Mouse (Mus musculus): ENCODE data around the gene I0C0044D17Rik.
"Not testable (repeated sequence)": the region's sequence is repeated elsewhere in the genome, so short reads cannot be mapped to it uniquely, and the experiment has no call there.

Gene I0C0044D17Rik

GRCm38 (mm10) chr4:98823740-98824139 is at the start of gene I0C0044D17Rik:
Gene I0C0044D17Rik (minus strand): TSS chr4:98823840.
- not testable (repeated sequence) for DNase-seq (ENCODE audit: low read depth, low spot score)

GRCm38 (mm10) chr4:98865386-98866237 is 42.0 kb upstream of the I0C0044D17Rik start:
- DNase-seq (ENCODE audit: low read depth, low spot score), result no peak

- DNase-seq (ENCODE audit: low read depth, low spot score), result no peak
These were observed 40.9 kb upstream of the I0C0044D17Rik start for GRCm38 (mm10) chr4:98864546-98864945.

- DNase-seq (ENCODE audit: low read depth, low spot score), result no peak
These were observed 40.5 kb upstream of the I0C0044D17Rik start for GRCm38 (mm10) chr4:98864094-98864493.

- no peak for DNase-seq (ENCODE audit: low read depth, low spot score)
These were observed 39.8 kb upstream of the I0C0044D17Rik start for GRCm38 (mm10) chr4:98863451-98863850.

GRCm38 (mm10) chr4:98858151-98858855 is 34.7 kb upstream of the I0C0044D17Rik start:
- DNase-seq (ENCODE audit: low read depth, low spot score), result no peak

GRCm38 (mm10) chr4:98857037-98857648 is 33.5 kb upstream of the I0C0044D17Rik start:
- peak; percentile 3 for DNase-seq (ENCODE audit: low read depth, low spot score)

GRCm38 (mm10) chr4:98853926-98854325 is 30.3 kb upstream of the I0C0044D17Rik start:
- DNase-seq (ENCODE audit: low read depth, low spot score), result no peak

- DNase-seq (ENCODE audit: low read depth, low spot score), result not testable (repeated sequence)
These were observed 26.8 kb upstream of the I0C0044D17Rik start for GRCm38 (mm10) chr4:98850485-98850884.

- DNase-seq (ENCODE audit: low read depth, low spot score), result no peak
These were observed 23.7 kb upstream of the I0C0044D17Rik start for GRCm38 (mm10) chr4:98847120-98847885.

GRCm38 (mm10) chr4:98846396-98846795 is 22.8 kb upstream of the I0C0044D17Rik start:
- DNase-seq (ENCODE audit: low read depth, low spot score), result no peak

GRCm38 (mm10) chr4:98845687-98846125 is 22.1 kb upstream of the I0C0044D17Rik start:
- no peak for DNase-seq (ENCODE audit: low read depth, low spot score)

- DNase-seq (ENCODE audit: low read depth, low spot score), result no peak
These were observed 21.6 kb upstream of the I0C0044D17Rik start for GRCm38 (mm10) chr4:98845201-98845600.

- DNase-seq (ENCODE audit: low read depth, low spot score), result no peak
These were observed 20.4 kb upstream of the I0C0044D17Rik start for GRCm38 (mm10) chr4:98843906-98844597.

GRCm38 (mm10) chr4:98841251-98841650 is 17.6 kb upstream of the I0C0044D17Rik start:
- not testable (repeated sequence) for DNase-seq (ENCODE audit: low read depth, low spot score)

GRCm38 (mm10) chr4:98840526-98840925 is 16.9 kb upstream of the I0C0044D17Rik start:
- no peak for DNase-seq (ENCODE audit: low read depth, low spot score)

GRCm38 (mm10) chr4:98838913-98839312 is 15.3 kb upstream of the I0C0044D17Rik start:
- DNase-seq (ENCODE audit: low read depth, low spot score), result no peak

- no peak for DNase-seq (ENCODE audit: low read depth, low spot score)
These were observed 14.3 kb upstream of the I0C0044D17Rik start for GRCm38 (mm10) chr4:98837715-98838505.

GRCm38 (mm10) chr4:98836519-98836918 is 12.9 kb upstream of the I0C0044D17Rik start:
- no peak for DNase-seq (ENCODE audit: low read depth, low spot score)

- no peak for DNase-seq (ENCODE audit: low read depth, low spot score)
These were observed 11.1 kb upstream of the I0C0044D17Rik start for GRCm38 (mm10) chr4:98834782-98835181.

Data from retina, adult 2 months (tissue).